Mouse (Mus musculus): Measurements from ENCODE around the gene Ttll11.

The Ttll11 gene

DNA sequence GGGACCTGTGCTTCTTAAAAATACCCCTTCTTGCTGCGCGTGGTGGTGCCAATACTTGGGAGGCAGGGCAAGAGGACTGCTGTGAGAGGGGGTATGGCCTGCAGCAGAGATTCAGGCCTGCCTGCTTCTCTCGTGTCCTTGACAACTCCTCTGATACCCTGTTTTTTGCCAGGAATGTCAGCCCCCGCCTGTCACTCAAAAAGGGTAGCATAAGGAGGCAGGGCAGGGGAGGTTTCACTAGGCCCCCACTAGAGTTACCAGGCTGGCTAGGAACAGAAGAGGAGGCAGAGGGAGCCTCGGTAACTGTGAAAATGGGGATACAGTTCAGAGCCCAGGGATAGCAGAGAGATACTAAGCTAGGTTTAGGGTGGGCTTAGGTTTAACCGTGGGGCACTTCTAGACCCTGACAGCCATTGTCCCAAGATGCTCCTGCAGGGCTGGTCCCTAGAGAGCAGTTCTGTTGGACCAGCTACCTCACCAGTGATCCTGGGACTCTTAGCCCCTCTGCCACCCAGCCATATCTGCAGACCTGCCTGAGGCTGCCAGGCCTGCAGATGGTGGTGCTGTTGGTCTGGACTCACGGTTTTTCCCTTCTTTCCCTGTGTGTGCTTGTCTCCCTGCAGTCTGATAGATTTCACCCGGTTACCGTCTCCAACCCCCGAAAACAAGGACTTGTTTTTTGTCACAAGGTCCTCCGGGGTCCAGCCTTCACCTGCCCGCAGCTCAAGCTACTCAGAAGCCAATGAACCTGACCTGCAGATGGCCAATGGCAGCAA, 260.3 kb downstream of the Ttll11 start:
- DNase-seq, result no peak

- DNase-seq, result no peak
Observed at GRCm38 (mm10) chr2:35718662-35719061, 261.1 kb downstream of the Ttll11 start.

- DNase-seq, result no peak
Observed at GRCm38 (mm10) chr2:35718003-35718500, 261.7 kb downstream of the Ttll11 start.

DNA sequence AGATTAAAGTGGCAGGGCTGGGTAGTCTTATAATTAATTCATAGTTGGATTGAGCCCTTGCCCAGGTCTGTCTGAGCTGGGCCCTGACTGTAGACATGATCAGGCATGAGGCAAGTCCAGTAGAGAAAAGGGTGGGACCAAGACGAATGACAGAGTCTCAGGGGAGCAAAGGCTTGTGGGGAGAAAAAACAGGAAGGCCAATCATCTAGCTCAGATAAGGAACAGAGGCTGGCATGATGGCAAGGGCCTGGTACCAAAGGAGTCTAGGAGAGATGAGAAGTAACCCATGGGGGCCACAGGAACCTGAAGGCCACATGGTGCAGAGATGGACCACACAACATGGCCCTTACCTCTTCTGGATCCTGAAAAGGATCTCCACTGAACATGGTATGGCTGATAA, 263.5 kb downstream of the Ttll11 start:
- DNase-seq, result no peak

DNA sequence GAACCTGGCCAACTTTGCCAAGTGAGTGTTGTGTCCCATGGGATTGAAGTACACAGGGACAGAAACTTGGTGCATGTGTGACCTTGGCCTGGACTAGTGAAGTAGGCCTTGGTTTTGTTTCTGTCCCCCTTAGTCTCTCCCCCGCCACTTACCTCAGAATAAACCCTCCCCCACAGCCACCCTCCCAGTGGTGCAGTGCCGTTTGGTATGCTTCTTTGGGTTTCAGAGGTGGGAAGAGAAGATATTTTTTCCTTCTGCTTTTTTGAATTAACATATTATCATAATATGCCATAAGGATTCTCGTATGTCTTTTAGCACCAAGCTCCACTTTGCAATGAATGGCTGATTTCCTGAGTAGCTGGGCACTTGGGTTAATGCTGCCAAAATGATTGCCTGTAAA, 264.2 kb downstream of the Ttll11 start:
- DNase-seq, result no peak

DNA sequence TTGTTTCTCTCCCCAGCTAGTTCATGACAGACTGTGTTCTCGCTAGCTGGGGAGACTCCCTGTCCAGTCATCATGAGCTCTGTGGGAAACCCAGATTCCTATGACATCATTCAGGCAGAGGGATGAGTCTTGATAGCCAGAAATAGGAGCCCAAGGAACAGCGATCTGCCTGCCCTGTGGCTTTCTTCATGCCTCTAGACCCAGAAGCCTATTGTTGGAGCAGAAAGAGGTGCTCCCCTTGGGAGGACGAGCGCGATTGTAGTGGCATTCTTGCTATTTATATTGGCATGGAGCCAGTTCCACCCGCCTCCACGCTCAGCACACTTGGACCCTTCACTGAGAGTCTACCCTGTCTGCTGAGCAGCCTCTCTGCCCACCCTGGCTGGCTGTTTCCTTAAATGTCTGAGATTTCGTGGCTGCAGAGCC, 265.0 kb downstream of the Ttll11 start:
- DNase-seq, result no peak

- DNase-seq, result no peak
Observed at GRCm38 (mm10) chr2:35713460-35713859, 266.3 kb downstream of the Ttll11 start.

DNA sequence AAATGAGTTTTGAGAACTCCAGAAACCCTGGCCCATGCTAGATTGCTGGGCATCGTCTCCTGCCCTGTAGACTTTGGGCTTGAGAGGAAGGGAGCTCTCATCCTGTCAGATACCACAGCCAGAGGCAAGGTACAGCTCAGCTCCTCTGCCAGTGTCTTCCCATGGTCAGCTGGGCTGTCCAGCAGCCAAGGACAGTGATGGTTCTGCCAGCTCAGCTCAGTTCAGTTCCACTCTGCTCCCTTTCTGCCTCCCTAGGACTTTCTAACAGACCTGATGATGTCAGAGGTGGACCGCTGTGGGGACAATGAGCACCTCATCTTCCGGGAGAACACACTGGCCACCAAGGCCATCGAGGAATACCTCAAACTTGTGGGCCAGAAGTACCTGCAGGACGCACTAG, 267.1 kb downstream of the Ttll11 start:
- no peak for DNase-seq

GRCm38 (mm10) chr2:35703241-35703640, 276.5 kb downstream of the Ttll11 start:
- no peak for DNase-seq

DNA sequence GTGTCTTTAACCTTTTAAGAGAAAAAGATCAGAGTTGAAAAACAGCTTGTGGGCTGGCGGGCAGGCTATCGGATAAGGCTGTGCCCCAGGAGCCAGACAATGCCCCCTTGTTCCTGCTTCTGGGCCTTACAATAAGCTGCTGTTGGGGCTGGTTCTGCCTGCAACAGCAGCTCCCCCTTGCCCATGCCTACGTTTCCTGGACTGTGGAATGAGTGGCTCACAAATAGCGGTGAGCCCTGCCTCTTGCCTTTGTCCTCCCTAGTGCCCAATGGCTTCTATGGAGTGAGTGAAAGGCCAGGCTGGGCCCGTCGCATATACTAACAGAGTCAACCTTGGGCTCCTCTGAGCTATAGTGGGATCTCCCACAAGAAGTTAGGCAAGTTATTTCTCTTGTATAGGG, 277.1 kb downstream of the Ttll11 start:
- DNase-seq, result no peak

- no peak for DNase-seq
Observed at GRCm38 (mm10) chr2:35702001-35702400, 277.7 kb downstream of the Ttll11 start.

All from right cerebral cortex, postnatal 14 days (tissue).